Mouse (Mus musculus): ENCODE measurements around the gene Gosr2.

- TF ChIP-seq HCFC1 (IDR thresholded peaks at IDR 0.05; ENCODE audit: low read depth, low read length) = no peak
- TF ChIP-seq USF1 (IDR thresholded peaks at IDR 0.05; ENCODE audit: low read depth, low read length) = no peak
- TF ChIP-seq CHD1 (IDR thresholded peaks at IDR 0.05; ENCODE audit: low read depth, low read length) = no peak
Measured at GRCm38 (mm10) chr11:103721468-103722039, 23.9 kb upstream of the Gosr2 start.

Measured in CH12.LX (cell line).